Mouse (Mus musculus): ENCODE results near the gene Pgm2l1.

The Pgm2l1 gene

GRCm38 (mm10) chr7:100298861-100299510 is 71.8 kb downstream of the Pgm2l1 start:
- DNase-seq = no peak

- DNase-seq = no peak
Measured at GRCm38 (mm10) chr7:100301390-100301789, 74.2 kb downstream of the Pgm2l1 start.

- no peak for DNase-seq
Measured at GRCm38 (mm10) chr7:100302316-100302715, 75.1 kb downstream of the Pgm2l1 start.

- DNase-seq = no peak
Measured at GRCm38 (mm10) chr7:100305894-100306293, 78.7 kb downstream of the Pgm2l1 start.

GRCm38 (mm10) chr7:100307872-100308653 is 80.9 kb downstream of the Pgm2l1 start:
- no peak for DNase-seq

GRCm38 (mm10) chr7:100309216-100309615 is 82.0 kb downstream of the Pgm2l1 start:
- DNase-seq = no peak

- DNase-seq = no peak
Measured at GRCm38 (mm10) chr7:100309679-100310078, 82.5 kb downstream of the Pgm2l1 start.

- DNase-seq = no peak
Measured at GRCm38 (mm10) chr7:100310290-100310689, 83.1 kb downstream of the Pgm2l1 start.

- no peak for DNase-seq
Measured at GRCm38 (mm10) chr7:100312716-100313115, 85.5 kb downstream of the Pgm2l1 start.

GRCm38 (mm10) chr7:100316924-100317323 is 89.7 kb downstream of the Pgm2l1 start:
- no peak for DNase-seq

- no peak for DNase-seq
Measured at GRCm38 (mm10) chr7:100317534-100317933, 90.3 kb downstream of the Pgm2l1 start.

GRCm38 (mm10) chr7:100323721-100324120 is 96.5 kb downstream of the Pgm2l1 start:
- no peak for DNase-seq

GRCm38 (mm10) chr7:100325482-100325881 is 98.3 kb downstream of the Pgm2l1 start:
- peak; percentile 25 for DNase-seq

GRCm38 (mm10) chr7:100327514-100327913 is 100.3 kb downstream of the Pgm2l1 start:
- DNase-seq = no peak
